Mouse (Mus musculus) spleen, adult 2 months (tissue): ENCODE data around the gene Yju2.

Experiments used
- CTCF ChIP-seq: fragments of 200-500 bp; IDR thresholded peaks from 2 replicates; pipeline ENCODE4 v1.5.1; 2011; ENCODE audit warnings: mild to moderate bottlenecking, inconsistent platforms; ENCODE audit not compliant: insufficient read depth, insufficient read length, insufficient replicate concordance; ENCODE audit errors: extremely low read depth
- POLR2A ChIP-seq: fragments of 200-500 bp; IDR thresholded peaks from 2 replicates; pipeline ENCODE4 v1.6.1; 2011; ENCODE audit warnings: low read depth, low read length, inconsistent platforms

DNA sequence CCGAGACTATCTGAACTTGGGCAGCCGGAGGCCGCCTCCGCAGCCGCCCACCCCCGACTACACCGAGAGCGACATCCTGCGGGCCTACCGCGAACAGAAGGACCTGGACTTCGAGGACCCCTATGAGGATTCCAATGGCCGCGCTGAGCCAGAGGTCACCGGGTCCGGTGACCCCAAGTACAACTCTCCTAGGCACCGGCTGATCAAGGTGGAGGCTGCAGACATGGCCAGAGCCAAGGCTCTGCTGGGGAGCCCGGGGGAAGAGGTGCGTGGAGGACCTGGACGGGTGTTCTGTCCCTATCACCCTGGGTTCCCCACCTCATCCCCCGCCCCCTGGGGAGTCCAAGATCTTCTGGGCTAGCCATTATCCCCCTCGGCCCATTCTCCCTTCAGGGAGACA, 12.6 kb downstream of the Yju2 start:
- TF ChIP-seq CTCF (no peak), POLR2A (no peak)
